Mouse (Mus musculus) heart, embryonic 16.5 days (tissue): ENCODE data around the gene Sord. TPM values are rescaled to one million over a fixed set of nuclear protein-coding genes. Genes with fewer than 3 reads are reported as not detected.

Experiments
- ATAC-seq: fragments of 200-750 bp; cut with Nextera tagmentation; replicated peaks from 2 replicates; pipeline ENCODE4 v1.8.0; 2017; ENCODE audit warnings: moderate number of reproducible peaks; ENCODE audit not compliant: insufficient read depth, low FRiP score; ENCODE audit errors: extremely low read depth
- H3K27ac ChIP-seq: fragments of 300-500 bp; sonication (generic); 2 replicates; pipeline ENCODE4 v1.5.1; 2014; ENCODE audit warnings: mild to moderate bottlenecking, low read length, control low read depth, moderate library complexity
- H3K27me3 ChIP-seq: fragments of 300-500 bp; sonication (generic); 2 replicates; pipeline ENCODE4 v1.6.1; 2014; ENCODE audit warnings: low read length, mixed read lengths; ENCODE audit not compliant: control insufficient read depth, insufficient read depth
- H3K36me3 ChIP-seq: fragments of 300-500 bp; sonication (generic); 2 replicates; pipeline ENCODE4 v1.6.1; 2014; ENCODE audit not compliant: control insufficient read depth, insufficient read depth
- H3K4me1 ChIP-seq: fragments of 300-500 bp; sonication (generic); 2 replicates; pipeline ENCODE4 v1.6.1; 2014; ENCODE audit warnings: low read length, mixed read lengths; ENCODE audit not compliant: control insufficient read depth, insufficient read depth
- H3K4me2 ChIP-seq: fragments of 300-500 bp; sonication (generic); 2 replicates; pipeline ENCODE4 v1.6.1; 2014; ENCODE audit warnings: low read depth, mild to moderate bottlenecking, control low read depth, low read length
- H3K4me3 ChIP-seq: fragments of 300-500 bp; sonication (generic); 2 replicates; pipeline ENCODE4 v1.5.1; 2014; ENCODE audit warnings: mild to moderate bottlenecking, control low read depth, low read length
- H3K9ac ChIP-seq: fragments of 300-500 bp; sonication (generic); 2 replicates; pipeline ENCODE4 v1.6.1; 2014; ENCODE audit warnings: low read length, control low read depth
- H3K9me3 ChIP-seq: fragments of 300-500 bp; sonication (generic); replicated peaks from 2 replicates; pipeline ENCODE4 v1.6.1; 2016; ENCODE audit warnings: low read length; ENCODE audit not compliant: control insufficient read depth
- WGBS: fragments of 180-500 bp; shearing (Covaris S2); extraction: QIAGEN DNeasy Blood & Tissue Kit; methylation state at CpG from one replicate; pipeline ENCODE4 v1.1.7; 2014; 5-methylcytosine and 5-hydroxymethylcytosine counted together
- polyA plus RNA-seq: library from polyadenylated mRNA; unstranded; fragments of >200 nt; fragmentation: Nextera tagmentation; extraction: Ambion mirVana; gene quantifications from 2 replicates; pipeline ENCODE4 v1.2.1, GENCODE M21; 2015

Sord gene
- polyA plus RNA-seq, result 62.2 and 73.7 TPM in 2 replicates

GRCm38 (mm10) chr2:122234611-122235288, at the start of gene Sord:
TSS of gene Sord (plus strand) at chr2:122234749.
- peak within 1 kb of the TSS; percentile 83 for H3K9ac ChIP-seq
- WGBS, result under 1% methylated on average over 35 of the region's 35 CpGs
- no peaks in the 10 kb centered on the region for H3K27me3 ChIP-seq
- peak; percentile 95 for ATAC-seq
- peaks cover 8% of the 10 kb centered on the region for H3K4me1 ChIP-seq
- H3K4me2 ChIP-seq, result peak within 1 kb of the TSS; percentile 88
- H3K36me3 ChIP-seq, result no peaks in the 10 kb centered on the region
- peak within 1 kb of the TSS; percentile 81 for H3K27ac ChIP-seq
- no peaks in the 10 kb centered on the region for H3K9me3 ChIP-seq
- peak within 1 kb of the TSS; percentile 75 for H3K4me3 ChIP-seq

- H3K4me2 ChIP-seq, result no peak overlapping the region
- H3K9me3 ChIP-seq, result no peaks in the 10 kb centered on the region
- H3K4me3 ChIP-seq, result no peak overlapping the region
- WGBS, result 77% methylated on average over 4 of the region's 4 CpGs
- no peaks in the 10 kb centered on the region for H3K36me3 ChIP-seq
- no peaks in the 10 kb centered on the region for H3K4me1 ChIP-seq
- H3K27me3 ChIP-seq, result no peaks in the 10 kb centered on the region
- H3K27ac ChIP-seq, result no peak overlapping the region
- ATAC-seq, result no peak
- H3K9ac ChIP-seq, result no peak overlapping the region
Measured at GRCm38 (mm10) chr2:122185086-122185485, 49.5 kb upstream of the Sord start.

- H3K4me2 ChIP-seq, result no peak within 1 kb of the TSS
- 69% methylated on average over 17 of the region's 17 CpGs for WGBS
- no peak within 1 kb of the TSS for H3K9ac ChIP-seq
- H3K27me3 ChIP-seq, result no peaks in the 10 kb centered on the region
- ATAC-seq, result no peak
- H3K27ac ChIP-seq, result no peak within 1 kb of the TSS
- H3K4me3 ChIP-seq, result no peak within 1 kb of the TSS
- no peaks in the 10 kb centered on the region for H3K4me1 ChIP-seq
- H3K9me3 ChIP-seq, result no peaks in the 10 kb centered on the region
- no peaks in the 10 kb centered on the region for H3K36me3 ChIP-seq
Measured at GRCm38 (mm10) chr2:122186106-122186505, 48.4 kb upstream of the Sord start, which contains the start of the genes Patl2 and Terb2. TSS of gene Patl2 (minus strand) at chr2:122186189. TSS of gene Terb2 (plus strand) at chr2:122186272.

GRCm38 (mm10) chr2:122186751-122187150, 47.8 kb upstream of the Sord start:
- H3K27ac ChIP-seq, result no peak overlapping the region
- no peaks in the 10 kb centered on the region for H3K36me3 ChIP-seq
- no peak overlapping the region for H3K4me2 ChIP-seq
- H3K4me1 ChIP-seq, result no peaks in the 10 kb centered on the region
- ATAC-seq, result no peak
- H3K4me3 ChIP-seq, result no peak overlapping the region
- no peaks in the 10 kb centered on the region for H3K9me3 ChIP-seq
- WGBS, result 97% methylated on average over 3 of the region's 3 CpGs
- H3K9ac ChIP-seq, result no peak overlapping the region
- H3K27me3 ChIP-seq, result no peaks in the 10 kb centered on the region

- Histone ChIP-seq H3K36me3 (no peaks in the 10 kb centered on the region), H3K4me1 (no peaks in the 10 kb centered on the region), H3K9me3 (no peaks in the 10 kb centered on the region), H3K9ac (no peak overlapping the region), H3K27ac (no peak overlapping the region), H3K4me3 (no peak overlapping the region), H3K4me2 (no peak overlapping the region), H3K27me3 (no peaks in the 10 kb centered on the region)
- ATAC-seq, result no peak
- 70% methylated on average over 3 of the region's 3 CpGs for WGBS
Measured at GRCm38 (mm10) chr2:122191849-122192248, 42.7 kb upstream of the Sord start.

GRCm38 (mm10) chr2:122194509-122194929, 40.0 kb upstream of the Sord start:
- Histone ChIP-seq H3K4me1 (no peaks in the 10 kb centered on the region), H3K9me3 (no peaks in the 10 kb centered on the region), H3K9ac (no peak overlapping the region), H3K4me2 (no peak overlapping the region), H3K36me3 (no peaks in the 10 kb centered on the region), H3K4me3 (no peak overlapping the region), H3K27me3 (no peaks in the 10 kb centered on the region), H3K27ac (no peak overlapping the region)
- no peak for ATAC-seq
- WGBS, result 50% methylated on average over 1 of the region's 1 CpGs

GRCm38 (mm10) chr2:122201501-122201900, 33.0 kb upstream of the Sord start:
- WGBS, result 41% methylated on average over 1 of the region's 1 CpGs
- Histone ChIP-seq H3K27me3 (no peaks in the 10 kb centered on the region), H3K27ac (no peak overlapping the region), H3K9me3 (no peaks in the 10 kb centered on the region), H3K4me1 (no peaks in the 10 kb centered on the region), H3K4me2 (no peak overlapping the region), H3K36me3 (no peaks in the 10 kb centered on the region), H3K9ac (no peak overlapping the region), H3K4me3 (no peak overlapping the region)
- ATAC-seq, result no peak

- H3K27me3 ChIP-seq, result no peaks in the 10 kb centered on the region
- H3K36me3 ChIP-seq, result no peaks in the 10 kb centered on the region
- no peak overlapping the region for H3K27ac ChIP-seq
- no peak for ATAC-seq
- H3K9me3 ChIP-seq, result no peaks in the 10 kb centered on the region
- H3K4me2 ChIP-seq, result no peak overlapping the region
- no peak overlapping the region for H3K9ac ChIP-seq
- H3K4me1 ChIP-seq, result no peaks in the 10 kb centered on the region
- WGBS, result 57% methylated on average over 2 of the region's 2 CpGs
- no peak overlapping the region for H3K4me3 ChIP-seq
Measured at GRCm38 (mm10) chr2:122206440-122207107, 28.0 kb upstream of the Sord start.

GRCm38 (mm10) chr2:122210534-122211228, 23.9 kb upstream of the Sord start:
- Histone ChIP-seq H3K4me3 (no peak overlapping the region), H3K9me3 (no peaks in the 10 kb centered on the region), H3K9ac (no peak overlapping the region), H3K4me1 (no peaks in the 10 kb centered on the region; the same call in 1 of the 2 replicates), H3K36me3 (no peaks in the 10 kb centered on the region), H3K4me2 (no peak overlapping the region), H3K27me3 (no peaks in the 10 kb centered on the region), H3K27ac (no peak overlapping the region)
- no peak for ATAC-seq
- WGBS, result 74% methylated on average over 3 of the region's 3 CpGs
